Mouse (Mus musculus): ENCODE measurements around the gene Ubr1. TPM values are rescaled to one million over a fixed set of nuclear protein-coding genes. Genes with fewer than 3 reads are reported as not detected.

Gene Ubr1
- polyA plus RNA-seq, 1 experiment: 49.1 TPM

DNA sequence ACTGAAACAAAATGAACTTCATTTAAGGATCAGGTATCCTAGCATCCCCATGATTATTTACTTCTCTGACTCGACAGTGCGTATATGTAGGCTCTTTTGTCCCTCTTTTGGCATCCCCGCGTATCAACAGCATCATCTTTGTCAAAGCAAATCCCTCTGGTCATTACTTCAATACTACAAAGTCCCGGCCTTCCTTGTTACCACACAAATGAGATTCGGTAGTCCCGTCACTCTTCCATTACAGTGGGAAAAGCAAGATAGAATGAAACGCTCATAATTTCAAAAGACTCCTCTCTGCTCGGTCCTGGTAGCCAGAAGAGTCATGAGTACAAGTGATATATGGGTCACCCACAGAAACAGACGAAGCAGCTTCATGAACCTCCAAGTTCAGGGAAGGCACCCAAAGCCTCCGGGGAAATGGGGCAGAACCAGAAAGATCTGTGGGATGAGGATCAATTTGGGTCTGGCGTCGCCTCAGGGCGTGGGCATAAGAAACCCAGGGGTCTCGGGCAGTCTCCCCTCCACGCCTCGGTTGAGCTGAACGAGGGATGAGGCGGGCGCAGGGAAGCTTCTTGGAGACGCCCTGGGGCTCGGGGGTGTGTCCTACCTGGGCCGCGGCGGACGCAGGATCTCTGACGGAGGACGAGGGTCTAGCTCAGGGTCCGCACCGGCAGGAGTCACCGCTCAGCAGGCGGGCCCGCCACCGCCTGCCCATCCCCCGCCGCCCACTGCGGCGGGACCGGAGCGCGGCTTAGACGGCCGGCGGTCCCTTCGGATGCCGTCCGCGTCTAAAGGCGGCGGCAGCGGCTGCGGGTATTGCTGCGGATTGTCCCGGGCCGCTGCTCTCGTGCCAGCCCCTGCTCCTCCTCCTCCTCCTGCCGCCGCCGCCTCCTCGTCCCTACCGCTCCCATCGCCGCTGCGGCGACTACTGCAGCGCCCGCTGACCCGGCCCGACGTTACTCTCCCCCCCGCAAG lies 120.8 kb downstream of the Ubr1 start, which contains the start of gene Cdan1:
Cdan1 (minus strand) TSS at position 680 of the 975 bp plus-strand sequence.
- H3K4me1 ChIP-seq (ENCODE audit: control insufficient read depth, insufficient read depth, low read length): peaks cover 6% of the 10 kb centered on the region
- under 1% methylated on average over 67 of the region's 71 CpGs for WGBS
- DNase-seq: peak; percentile 59
- TF ChIP-seq POLR2A (IDR thresholded peaks at IDR 0.05; ENCODE audit: borderline replicate concordance, extremely low read depth, low read depth, low read length) (0 out of 2 replicates have a peak, but pooled peaks have one; percentile 26), CTCF (IDR thresholded peaks at IDR 0.05; ENCODE audit: insufficient read depth, low read length) (no peak)
- H3K4me3 ChIP-seq (replicated peaks; ENCODE audit: extremely low read depth, low read depth, low read length): peak within 1 kb of the TSS; percentile 64

DNA sequence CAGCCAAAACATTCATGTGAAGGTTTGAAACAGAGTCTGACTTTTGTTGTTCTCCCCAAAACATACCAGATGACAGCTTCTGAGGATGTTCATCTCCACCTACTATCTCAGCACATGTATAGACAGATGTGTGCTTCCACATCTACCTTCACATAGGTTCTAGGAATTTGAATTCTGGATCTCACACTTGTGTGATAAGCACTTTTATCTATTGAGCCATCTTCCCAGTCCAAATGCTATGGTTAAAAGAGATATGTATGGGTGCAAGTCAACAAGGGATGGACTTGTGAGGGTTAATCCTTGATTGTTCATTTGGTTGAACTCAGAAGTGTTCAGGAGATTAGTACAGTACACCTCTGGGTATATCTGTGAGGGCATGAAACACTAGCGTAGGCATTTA lies 125.2 kb downstream of the Ubr1 start:
- H3K4me3 ChIP-seq (replicated peaks; ENCODE audit: extremely low read depth, low read depth, low read length): no peak overlapping the region
- peaks cover 4% of the 10 kb centered on the region for H3K4me1 ChIP-seq (ENCODE audit: control insufficient read depth, insufficient read depth, low read length)
- 96% methylated on average over 1 of the region's 1 CpGs for WGBS
- TF ChIP-seq CTCF (IDR thresholded peaks at IDR 0.05; ENCODE audit: insufficient read depth, low read length) (no peak), POLR2A (IDR thresholded peaks at IDR 0.05; ENCODE audit: borderline replicate concordance, extremely low read depth, low read depth, low read length) (no peak)
- no peak for DNase-seq

DNA sequence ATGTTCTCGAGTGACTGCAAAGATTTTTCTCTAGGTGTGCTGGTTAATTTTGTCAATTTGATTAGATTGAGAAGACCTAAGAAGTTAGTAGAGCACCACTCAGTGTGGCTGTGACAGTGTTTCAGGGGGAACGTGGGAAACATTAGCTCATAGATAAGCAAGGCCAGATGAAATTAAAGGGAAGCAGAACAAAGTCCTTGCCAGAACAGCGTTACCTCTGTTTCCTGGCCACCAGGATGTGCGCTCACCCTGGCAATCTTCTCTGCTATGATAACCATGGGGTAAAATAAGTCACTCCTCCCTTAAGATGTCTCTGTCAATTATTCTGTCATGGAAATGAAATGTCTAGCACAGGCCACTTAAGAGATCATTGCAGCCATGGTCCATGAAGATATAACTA lies 126.5 kb downstream of the Ubr1 start:
- H3K4me1 ChIP-seq (ENCODE audit: control insufficient read depth, insufficient read depth, low read length): no peaks in the 10 kb centered on the region; the same call in 1 of the 2 replicates
- 49% methylated on average over 4 of the region's 4 CpGs for WGBS
- TF ChIP-seq POLR2A (IDR thresholded peaks at IDR 0.05; ENCODE audit: borderline replicate concordance, extremely low read depth, low read depth, low read length) (no peak), CTCF (IDR thresholded peaks at IDR 0.05; ENCODE audit: insufficient read depth, low read length) (no peak)
- no peak for DNase-seq
- no peak overlapping the region for H3K4me3 ChIP-seq (replicated peaks; ENCODE audit: extremely low read depth, low read depth, low read length)

DNA sequence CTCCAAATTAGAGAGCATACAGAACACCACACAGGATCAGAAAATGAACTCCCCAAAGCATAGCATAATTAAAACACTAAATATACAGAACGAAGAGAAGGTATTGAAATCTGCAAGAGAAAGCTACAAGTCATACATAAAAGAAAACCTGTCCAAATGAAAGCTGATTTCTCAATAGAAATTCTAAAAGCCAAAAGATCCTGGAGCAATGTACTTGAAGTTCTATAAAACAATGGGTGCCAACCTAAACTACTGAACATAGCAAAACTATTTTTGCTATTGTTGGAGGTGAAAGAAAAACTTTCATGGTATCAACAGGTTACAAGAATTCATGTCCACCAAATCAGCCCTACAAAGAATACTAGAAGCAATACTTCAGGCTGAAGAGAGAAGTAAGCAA lies 129.3 kb downstream of the Ubr1 start:
- TF ChIP-seq CTCF (IDR thresholded peaks at IDR 0.05; ENCODE audit: insufficient read depth, low read length) (no peak), POLR2A (IDR thresholded peaks at IDR 0.05; ENCODE audit: borderline replicate concordance, extremely low read depth, low read depth, low read length) (no peak)
- Histone ChIP-seq H3K4me1 (ENCODE audit: control insufficient read depth, insufficient read depth, low read length) (no peaks in the 10 kb centered on the region), H3K4me3 (replicated peaks; ENCODE audit: extremely low read depth, low read depth, low read length) (no peak overlapping the region)
- 82% methylated on average over 1 of the region's 1 CpGs for WGBS
- no peak for DNase-seq

DNA sequence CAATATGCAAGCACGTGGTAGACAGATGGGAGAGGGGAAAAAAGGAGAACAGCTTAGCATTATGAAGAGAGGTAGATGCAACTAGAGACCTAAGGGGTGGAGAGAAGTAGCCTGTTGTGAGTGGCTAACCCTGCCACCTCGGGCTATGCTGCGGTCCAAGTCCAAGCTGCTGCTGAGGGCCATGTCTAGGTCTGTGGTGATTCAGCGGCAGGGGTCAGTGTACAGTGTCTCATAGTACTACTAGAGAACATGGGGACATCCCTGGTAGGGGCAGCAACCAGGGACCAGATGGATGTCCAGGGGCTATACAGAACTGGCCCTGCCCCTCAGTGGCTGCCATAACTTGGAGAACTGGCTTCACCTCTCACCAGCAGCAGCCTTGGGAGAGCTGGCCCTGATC lies 135.3 kb downstream of the Ubr1 start:
- 90% methylated on average over 4 of the region's 4 CpGs for WGBS
- no peak overlapping the region for H3K4me3 ChIP-seq (replicated peaks; ENCODE audit: extremely low read depth, low read depth, low read length)

DNA sequence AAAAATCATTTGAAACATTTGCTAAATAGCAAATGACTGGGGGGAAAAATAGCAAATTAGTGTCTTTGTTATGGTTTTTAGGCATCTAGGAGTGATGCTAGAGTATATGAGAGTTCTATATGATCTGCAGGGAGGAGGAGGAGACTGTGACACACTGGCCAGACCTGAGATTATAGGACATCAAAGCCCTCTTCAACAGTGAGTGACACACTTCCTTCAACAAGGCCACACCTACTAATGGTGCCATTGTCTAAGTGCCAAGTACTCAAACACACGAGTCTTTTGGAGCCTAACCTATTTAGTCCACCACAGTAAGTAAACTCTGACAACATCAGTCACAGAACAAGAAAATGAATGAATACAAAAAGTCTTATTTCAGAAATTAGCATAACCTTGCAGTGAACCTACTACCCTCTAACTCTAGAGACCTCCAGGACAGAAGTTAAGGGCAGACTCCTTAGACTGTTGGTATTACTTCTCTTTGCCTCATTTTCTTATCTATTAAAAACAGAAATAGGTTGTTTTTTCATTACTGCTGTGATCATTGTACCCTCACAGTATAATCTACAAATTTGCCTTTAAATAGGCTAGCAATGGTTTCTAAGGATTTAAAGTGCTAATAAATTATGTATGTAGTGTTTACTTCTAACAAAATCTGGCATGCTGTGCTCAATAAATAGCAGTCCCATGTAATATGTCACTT lies 143.4 kb downstream of the Ubr1 start:
- H3K4me1 ChIP-seq (ENCODE audit: control insufficient read depth, insufficient read depth, low read length): peaks cover 2% of the 10 kb centered on the region; the same call in 1 of the 2 replicates
- WGBS: 25% methylated on average over 1 of the region's 1 CpGs
- DNase-seq: no peak
- H3K4me3 ChIP-seq (replicated peaks; ENCODE audit: extremely low read depth, low read depth, low read length): no peak overlapping the region
- no peak for TF ChIP-seq CTCF (IDR thresholded peaks at IDR 0.05; ENCODE audit: insufficient read depth, low read length)
- TF ChIP-seq POLR2A (IDR thresholded peaks at IDR 0.05; ENCODE audit: borderline replicate concordance, extremely low read depth, low read depth, low read length): no peak

More for the DNA sequence above, 135.3 kb downstream of the Ubr1 start:
- H3K4me1 ChIP-seq (ENCODE audit: control insufficient read depth, insufficient read depth, low read length): no peaks in the 10 kb centered on the region
- DNase-seq: no peak
- TF ChIP-seq POLR2A (IDR thresholded peaks at IDR 0.05; ENCODE audit: borderline replicate concordance, extremely low read depth, low read depth, low read length): no peak
- no peak for TF ChIP-seq CTCF (IDR thresholded peaks at IDR 0.05; ENCODE audit: insufficient read depth, low read length)

Other genes starting within 250 kb of the Ubr1 start
- gene Cdan1, start 120.6 kb downstream of the Ubr1 start, polyA plus RNA-seq (2012; rRNA removed): 14.4 and 15.6 TPM in 2 replicates
- gene Ttbk2, start 120.1 kb downstream of the Ubr1 start, polyA plus RNA-seq (2012; rRNA removed): 3.9 and 4.0 TPM in 2 replicates
- gene Tmem62, start 6.3 kb upstream of the Ubr1 start, polyA plus RNA-seq (2012; rRNA removed): 10.0 and 12.5 TPM in 2 replicates
- 20.9 and 28.5 TPM in 2 replicates for gene Ccndbp1, start 37.7 kb upstream of the Ubr1 start, polyA plus RNA-seq (2012; rRNA removed)
- 0.06 and 0.13 TPM in 2 replicates for gene Epb42, start 66.4 kb upstream of the Ubr1 start, polyA plus RNA-seq (2012; rRNA removed)
- 0.08 and 1.1 TPM in 2 replicates for gene Tgm5, start 115.1 kb upstream of the Ubr1 start, polyA plus RNA-seq (2012; rRNA removed)
- gene Tgm7, start 139.1 kb upstream of the Ubr1 start, polyA plus RNA-seq (2012; rRNA removed): not detected in 2 replicates
- gene Adal, start 169.7 kb upstream of the Ubr1 start, polyA plus RNA-seq (2012; rRNA removed): 3.4 and 4.5 TPM in 2 replicates
- 8.7 and 9.1 TPM in 2 replicates for gene Lcmt2, start 169.9 kb upstream of the Ubr1 start, polyA plus RNA-seq (2012; rRNA removed)
- 18.9 and 26.5 TPM in 2 replicates for gene Tubgcp4, start 199.9 kb upstream of the Ubr1 start, polyA plus RNA-seq (2012; rRNA removed)
- gene Zscan29, start 200.4 kb upstream of the Ubr1 start, polyA plus RNA-seq (2012; rRNA removed): 3.6 and 4.7 TPM in 2 replicates